ENCODE assay signal across 10 mouse cellular contexts in the genomic region with DNA sequence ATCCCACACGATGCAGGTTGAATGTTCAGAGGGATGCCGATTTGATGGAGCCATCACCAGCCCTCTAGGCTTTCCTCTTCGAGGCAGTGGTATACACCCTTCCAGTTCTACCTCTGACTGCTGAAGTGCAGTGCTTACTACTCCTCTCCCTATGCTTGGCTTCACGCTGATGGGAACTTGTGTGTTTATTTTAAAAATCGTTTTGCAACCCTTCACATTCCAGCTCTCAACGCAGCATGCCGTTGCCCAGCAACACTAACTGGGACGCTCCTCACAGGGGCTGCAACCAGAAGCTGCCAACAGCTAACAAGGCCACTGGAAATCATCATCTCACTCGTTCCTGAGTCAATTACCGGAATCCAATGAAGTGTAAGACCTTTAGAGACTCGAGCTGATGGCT.
DNase-seq lines count a peak whose midpoint lies in the region; ATAC-seq and TF ChIP-seq lines count a peak whose summit lies in the region.
"Had no signal": no experiment of that assay in that cellular context is flagged by ENCODE, and none has a peak within 500 bp of the region (broad histone marks: within the 10 kb centered on the region; RNA-seq: fewer than 3 reads in every experiment).

No protein-coding gene starts in this region.

- no peak for ATAC-seq in hindbrain, embryonic 12.5 days (ENCODE audit: low FRiP score)
- ATAC-seq in hindbrain, embryonic 11.5 days (ENCODE audit: low FRiP score) = peak; percentile 30; the same call in 1 of the 2 replicates
- peak; percentile 69; the same call in 1 of the 2 replicates for ATAC-seq in stomach, embryonic 16.5 days (ENCODE audit: insufficient read depth, low FRiP score)

- peak; percentile 32 for DNase-seq in hindbrain, embryonic 10.5 days (ENCODE audit: low spot score)
- peak; percentile 12 for DNase-seq in embryonic facial prominence, embryonic 10.5 days (ENCODE audit: low spot score)
- DNase-seq in hindbrain, embryonic 11.5 days (ENCODE audit: low spot score) = peak; percentile 21
- DNase-seq in lung, adult 2 months = peak; percentile 5
- no peak for DNase-seq in spleen, adult 18-20 months
- DNase-seq in gastrocnemius, postnatal 25 days = no peak

- 65% methylated on average over 11 of the region's 11 CpGs for WGBS in hindbrain, embryonic 10.5 days
- 46% methylated on average over 11 of the region's 11 CpGs for WGBS in hindbrain, embryonic 12.5 days
- WGBS in embryonic facial prominence, embryonic 10.5 days = 70% methylated on average over 11 of the region's 11 CpGs
- WGBS in hindbrain, embryonic 11.5 days = 51% methylated on average over 11 of the region's 11 CpGs
- 48% methylated on average over 11 of the region's 11 CpGs for WGBS in lung, adult 2 months
- 26% methylated on average over 11 of the region's 11 CpGs for WGBS in stomach, embryonic 16.5 days

- H3K27me3 ChIP-seq in hindbrain, embryonic 10.5 days (ENCODE audit: insufficient read depth, poor library complexity, severe bottlenecking) = no peaks in the 10 kb centered on the region
- H3K27me3 ChIP-seq in hindbrain, embryonic 12.5 days = no peaks in the 10 kb centered on the region
- no peaks in the 10 kb centered on the region for H3K27me3 ChIP-seq in embryonic facial prominence, embryonic 10.5 days (replicated peaks; ENCODE audit: low read depth, poor library complexity, severe bottlenecking)
- no peaks in the 10 kb centered on the region for H3K27me3 ChIP-seq in hindbrain, embryonic 11.5 days (ENCODE audit: control insufficient read depth, insufficient read depth, low read length)
- H3K27me3 ChIP-seq in stomach, embryonic 16.5 days (ENCODE audit: control insufficient read depth, insufficient read depth, low read length) = no peaks in the 10 kb centered on the region

- peaks cover 6% of the 10 kb centered on the region; the same call in 1 of the 2 replicates for H3K4me1 ChIP-seq in hindbrain, embryonic 10.5 days (replicated peaks)
- no peaks in the 10 kb centered on the region for H3K4me1 ChIP-seq in hindbrain, embryonic 12.5 days
- no peaks in the 10 kb centered on the region for H3K4me1 ChIP-seq in embryonic facial prominence, embryonic 10.5 days
- H3K4me1 ChIP-seq in hindbrain, embryonic 11.5 days (replicated peaks; ENCODE audit: control insufficient read depth, insufficient read depth, low read length) = no peaks in the 10 kb centered on the region
- H3K4me1 ChIP-seq in lung, adult 2 months (ENCODE audit: control insufficient read depth, insufficient read depth, low read length) = no peaks in the 10 kb centered on the region
- H3K4me1 ChIP-seq in stomach, embryonic 16.5 days (ENCODE audit: control insufficient read depth, insufficient read depth, low read length) = no peaks in the 10 kb centered on the region

- H3K27ac ChIP-seq in hindbrain, embryonic 10.5 days = no peak overlapping the region
- no peak overlapping the region for H3K27ac ChIP-seq in hindbrain, embryonic 12.5 days
- H3K27ac ChIP-seq in embryonic facial prominence, embryonic 10.5 days (replicated peaks) = no peak overlapping the region
- no peak overlapping the region for H3K27ac ChIP-seq in hindbrain, embryonic 11.5 days (ENCODE audit: low read depth, low read length)
- H3K27ac ChIP-seq in stomach, embryonic 16.5 days (ENCODE audit: low read length) = no peak overlapping the region
- H3K27ac ChIP-seq: macrophage had no signal

- no peak for TF ChIP-seq CTCF in lung, adult 2 months (IDR thresholded peaks at IDR 0.05; ENCODE audit: insufficient read depth, low read length)

- H3K36me3 ChIP-seq in hindbrain, embryonic 10.5 days = no peaks in the 10 kb centered on the region
- no peaks in the 10 kb centered on the region for H3K36me3 ChIP-seq in hindbrain, embryonic 12.5 days
- no peaks in the 10 kb centered on the region for H3K36me3 ChIP-seq in embryonic facial prominence, embryonic 10.5 days (replicated peaks)
- H3K36me3 ChIP-seq in hindbrain, embryonic 11.5 days (ENCODE audit: control insufficient read depth, insufficient read depth, low read length) = no peaks in the 10 kb centered on the region
- H3K36me3 ChIP-seq in stomach, embryonic 16.5 days (ENCODE audit: control insufficient read depth, insufficient read depth, low read length) = no peaks in the 10 kb centered on the region
- H3K36me3 ChIP-seq: G1E had no signal

- H3K9ac ChIP-seq in hindbrain, embryonic 12.5 days = no peak overlapping the region
- H3K9ac ChIP-seq in hindbrain, embryonic 11.5 days (ENCODE audit: low read depth, low read length) = no peak overlapping the region
- no peak overlapping the region for H3K9ac ChIP-seq in stomach, embryonic 16.5 days (ENCODE audit: low read length)

- H3K9me3 ChIP-seq in hindbrain, embryonic 10.5 days = no peaks in the 10 kb centered on the region
- no peaks in the 10 kb centered on the region for H3K9me3 ChIP-seq in hindbrain, embryonic 12.5 days (replicated peaks)
- H3K9me3 ChIP-seq in embryonic facial prominence, embryonic 10.5 days = no peaks in the 10 kb centered on the region
- no peaks in the 10 kb centered on the region for H3K9me3 ChIP-seq in hindbrain, embryonic 11.5 days (ENCODE audit: control insufficient read depth, low read length)
- H3K9me3 ChIP-seq in stomach, embryonic 16.5 days (replicated peaks; ENCODE audit: control insufficient read depth, low read length) = no peaks in the 10 kb centered on the region

- no peak overlapping the region for H3K4me3 ChIP-seq in hindbrain, embryonic 10.5 days
- H3K4me3 ChIP-seq in hindbrain, embryonic 12.5 days = no peak overlapping the region
- H3K4me3 ChIP-seq in embryonic facial prominence, embryonic 10.5 days = no peak overlapping the region
- H3K4me3 ChIP-seq in hindbrain, embryonic 11.5 days (ENCODE audit: low read depth, low read length) = no peak overlapping the region
- H3K4me3 ChIP-seq in lung, adult 2 months (replicated peaks; ENCODE audit: extremely low read depth, low read depth, low read length) = no peak overlapping the region
- no peak overlapping the region for H3K4me3 ChIP-seq in stomach, embryonic 16.5 days (replicated peaks; ENCODE audit: low read length)

- no peak overlapping the region for H3K4me2 ChIP-seq in hindbrain, embryonic 12.5 days (replicated peaks)
- H3K4me2 ChIP-seq in hindbrain, embryonic 11.5 days (replicated peaks; ENCODE audit: low read depth, low read length) = no peak overlapping the region
- H3K4me2 ChIP-seq in stomach, embryonic 16.5 days (ENCODE audit: low read depth, low read length) = no peak overlapping the region

- no peak for TF ChIP-seq POLR2A in lung, adult 2 months (IDR thresholded peaks at IDR 0.05; ENCODE audit: borderline replicate concordance, extremely low read depth, low read depth, low read length)

Comparison
In these comparisons a context has a peak if more than half of its experiments do, and no peak if none do; other contexts are left out.
1. DNase-seq: peak in hindbrain, embryonic 10.5 days (single experiment), embryonic facial prominence, embryonic 10.5 days (single experiment), hindbrain, embryonic 11.5 days (single experiment) and lung, adult 2 months (single experiment); none in spleen, adult 18-20 months (0 of 2) and gastrocnemius, postnatal 25 days (single experiment).